22 mouse cellular contexts compared by ENCODE assay signal in genomic region chr1:150396001-150396400, GRCm38 (mm10). TPM values are rescaled to one million over a fixed set of nuclear protein-coding genes. Genes with fewer than 3 reads are reported as not detected.
DNase-seq lines count a peak whose midpoint lies in the region; ATAC-seq and TF ChIP-seq lines count a peak whose summit lies in the region.
"Had no signal": no experiment of that assay in that cellular context is flagged by ENCODE, and none has a peak within 500 bp of the region (broad histone marks: within the 10 kb centered on the region; RNA-seq: fewer than 3 reads in every experiment).

No protein-coding gene starts in this region.

- DNase-seq in 3T3-L1 (ENCODE audit: low read depth, low spot score) (peak; percentile 6), 416B (ENCODE audit: low read depth) (peak; percentile 62)
- DNase-seq in spleen, adult 18-20 months = no peak
- no peak for DNase-seq in cerebellum, postnatal 4 days (ENCODE audit: low spot score in 2 of 2)
- DNase-seq: adrenal gland, postnatal 14 days; cerebellum, adult 18-20 months; cerebellum, postnatal 10 days; embryo, embryonic 11 days; gastrocnemius, postnatal 36 days; heart, adult 18-20 months; heart, postnatal 10 days; heart, postnatal 4 days had no signal

- peaks cover 11% of the 10 kb centered on the region for H3K4me1 ChIP-seq in bone marrow macrophage, adult 2 months (ENCODE audit: control insufficient read depth, insufficient read depth, low read length)

- H3K79me2 ChIP-seq in macrophage (ENCODE audit: inconsistent target) = peaks cover 91% of the 10 kb centered on the region

- H3K27ac ChIP-seq in bone marrow macrophage, adult 2 months (ENCODE audit: insufficient read depth, low read depth, low read length) = peak overlapping the region; percentile 64
- H3K27ac ChIP-seq in macrophage = peak overlapping the region; percentile 36
- H3K27ac ChIP-seq: embryonic facial prominence, embryonic 15.5 days; forebrain, embryonic 15.5 days; heart, embryonic 10.5 days; hindbrain, embryonic 12.5 days; hindbrain, postnatal 0 days had no signal

- TF ChIP-seq POLR2A in bone marrow macrophage, adult 2 months (IDR thresholded peaks at IDR 0.05; ENCODE audit: borderline replicate concordance, low read depth, low read length) = no peak

- peaks cover 42% of the 10 kb centered on the region for H3K36me3 ChIP-seq in macrophage (ENCODE audit: inconsistent target)

- no peak for TF ChIP-seq CTCF in bone marrow macrophage, adult 2 months (IDR thresholded peaks at IDR 0.05; ENCODE audit: low read depth, low read length)

- ATAC-seq in megakaryocyte progenitor cell, adult 5-6 weeks (replicated peaks; ENCODE audit: poor library complexity) = no peak
- ATAC-seq: activated CD4-positive, CD25-positive, alpha-beta regulatory T cell, adult 4 months; forebrain, embryonic 15.5 days; hindbrain, postnatal 0 days; intestine, embryonic 16.5 days had no signal

- H3K4me3 ChIP-seq in bone marrow macrophage, adult 2 months (ENCODE audit: insufficient read depth, low read length) = no peak overlapping the region
- no peak overlapping the region for H3K4me3 ChIP-seq in macrophage (ENCODE audit: inconsistent target)
- H3K4me3 ChIP-seq: embryonic facial prominence, embryonic 15.5 days; forebrain, embryonic 15.5 days; heart, embryonic 10.5 days; hindbrain, embryonic 12.5 days had no signal

- WGBS in macrophage (ENCODE audit: missing documents) = 28% methylated on average over 3 of the region's 3 CpGs

RNA-seq across cellular contexts. Expression of gene Odr4, which starts 3.1 kb away (rescaled TPM):
- 60.8 and 70.9 TPM in 2 replicates for polyA plus RNA-seq in bone marrow macrophage, adult 2 months (2012; ENCODE audit: insufficient read depth, insufficient read length, missing spikeins)
- total RNA-seq in macrophage (2018; cell fraction: chromatin; rRNA removed) = 100 to 1,000 TPM in 5 of 26 experiments, 10 to 100 TPM in 21; 16.5 to 124 (median 66.1) TPM
- 10 to 100 TPM; 31.8 to 67.0 (median 47.4) TPM for total RNA-seq in macrophage (2018; cell fraction: cytosol; rRNA removed)
- 100 to 1,000 TPM in 2 of 26 experiments, 10 to 100 TPM in 24; 17.1 to 104 (median 51.8) TPM for total RNA-seq in macrophage (2018; cell fraction: nucleus; rRNA removed)
- polyA plus RNA-seq in macrophage (2018) = 37.2 to 54.8 TPM (median 37.4 TPM) in 3 replicates
- 36.1 and 45.5 TPM in 2 replicates for total RNA-seq in megakaryocyte progenitor cell, adult 5-6 weeks (2015)
- 93.9 and 107 TPM in 2 replicates for total RNA-seq in megakaryocyte progenitor cell, adult 5-6 weeks (2017)

RNA-seq across cellular contexts. Expression of gene Tpr, which starts 3.4 kb away (rescaled TPM):
- polyA plus RNA-seq in bone marrow macrophage, adult 2 months (2012; ENCODE audit: insufficient read depth, insufficient read length, missing spikeins) = 184 and 186 TPM in 2 replicates
- 100 to 1,000 TPM; 125 to 737 (median 312) TPM for total RNA-seq in macrophage (2018; cell fraction: chromatin; rRNA removed)
- 100 to 1,000 TPM; 127 to 229 (median 178) TPM for total RNA-seq in macrophage (2018; cell fraction: cytosol; rRNA removed)
- 100 to 1,000 TPM; 118 to 464 (median 203) TPM for total RNA-seq in macrophage (2018; cell fraction: nucleus; rRNA removed)
- 134 to 338 TPM (median 134 TPM) in 3 replicates for polyA plus RNA-seq in macrophage (2018)
- 401 and 492 TPM in 2 replicates for total RNA-seq in megakaryocyte progenitor cell, adult 5-6 weeks (2015)
- total RNA-seq in megakaryocyte progenitor cell, adult 5-6 weeks (2017) = 401 and 471 TPM in 2 replicates

Comparison
In these comparisons a context has a peak if more than half of its experiments do, and no peak if none do; other contexts are left out.
1. DNase-seq: peak in 3T3-L1 (single experiment) and 416B (single experiment); none in spleen, adult 18-20 months (0 of 2) and cerebellum, postnatal 4 days (0 of 2).